Mouse (Mus musculus): ENCODE measurements around the gene Mas1.

DNA sequence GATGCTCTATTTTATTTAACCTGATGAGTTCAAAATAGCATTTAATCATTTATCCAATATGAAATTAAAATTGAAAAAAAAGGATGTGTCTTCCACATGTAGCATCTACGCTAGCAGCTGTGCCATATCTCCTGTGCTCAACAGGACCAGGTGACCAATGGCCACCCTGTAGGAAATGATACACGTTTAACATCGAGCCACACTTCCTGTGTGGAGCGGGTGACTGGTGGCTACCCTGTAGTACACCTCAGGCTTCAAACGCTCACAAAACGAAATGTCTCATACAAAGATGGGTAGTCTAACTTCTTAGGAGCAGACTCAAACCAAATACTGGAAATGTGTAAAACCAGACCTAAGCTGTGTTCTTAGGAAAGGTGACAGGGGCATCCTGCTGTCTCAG, 24.1 kb downstream of the Mas1 start:
- TF ChIP-seq TCF3 (IDR thresholded peaks at IDR 0.05; ENCODE audit: insufficient read length, low read depth) (no peak), POLR2A (IDR thresholded peaks at IDR 0.05; ENCODE audit: insufficient read length, low read depth) (no peak), MYOG (IDR thresholded peaks at IDR 0.05; ENCODE audit: control insufficient read depth in 1 of 3, insufficient read depth in 1 of 3, insufficient read length in 2 of 3, low read depth in 2 of 3) (no peak), POLR2AphosphoS2 (IDR thresholded peaks at IDR 0.05; ENCODE audit: insufficient read length, low read depth) (no peak), TCF12 (IDR thresholded peaks at IDR 0.05; ENCODE audit: insufficient read depth, poor library complexity, severe bottlenecking) (no peak), E2F4 (IDR thresholded peaks at IDR 0.05; ENCODE audit: insufficient read depth) (no peak), USF1 (IDR thresholded peaks at IDR 0.05; ENCODE audit: low read depth) (no peak)

All from myocyte (in vitro differentiated cells).